Mouse (Mus musculus): ENCODE measurements around the gene Brox. TPM values are rescaled to one million over a fixed set of nuclear protein-coding genes. Genes with fewer than 3 reads are reported as not detected.
A peak's percentile ranks its signal among the peaks of the same experiment; 100 is the strongest.

Gene Brox
- polyA plus RNA-seq, 1 experiment from 2014 or later = 125 TPM

DNA sequence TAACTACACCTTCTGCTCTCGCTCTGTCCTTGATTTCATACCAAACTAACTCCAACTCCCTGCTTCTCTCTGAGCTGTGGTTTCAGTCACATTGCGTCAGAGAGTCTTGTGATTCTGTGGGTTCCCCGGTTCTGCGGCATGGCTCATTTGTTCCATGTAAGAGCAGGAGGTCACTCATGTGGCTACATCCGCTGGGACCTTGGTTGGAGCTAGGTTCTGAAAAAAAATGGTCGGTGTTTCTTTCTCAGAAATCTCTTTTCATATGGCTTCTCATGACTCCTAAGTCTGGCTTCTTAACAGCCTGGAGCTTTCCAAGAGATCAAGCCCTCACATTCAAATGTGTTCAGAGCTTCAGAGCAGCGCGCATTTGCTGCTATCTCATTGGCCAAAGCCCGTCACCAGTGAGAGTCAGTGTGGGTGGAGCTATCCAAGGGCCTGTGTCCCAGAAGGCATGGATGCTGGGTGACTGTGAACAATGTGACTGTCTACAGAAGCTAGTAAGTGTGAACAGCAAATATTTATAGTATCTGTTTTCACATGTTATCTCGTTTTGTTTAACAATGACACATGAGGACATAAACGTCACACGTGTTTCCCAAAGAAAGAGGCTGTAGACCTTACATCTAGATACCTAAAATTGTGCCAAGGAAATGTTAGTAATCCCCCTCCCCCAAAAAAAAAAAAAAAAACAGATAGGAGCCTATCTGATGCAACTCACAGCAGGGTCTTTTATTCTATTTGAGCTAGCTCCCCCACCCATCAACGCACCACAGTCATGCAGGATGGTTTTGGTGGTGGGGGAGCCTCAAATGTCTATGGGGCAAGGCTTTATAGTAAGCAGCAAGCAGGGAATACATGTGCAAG, 32.7 kb downstream of the Brox start:
- peak; percentile 17 for DNase-seq
- Histone ChIP-seq H3K36me3 (ENCODE audit: control insufficient read depth, insufficient read depth, low read length) (no peaks in the 10 kb centered on the region), H3K4me2 (ENCODE audit: low read length) (no peak overlapping the region), H3K4me3 (replicated peaks; ENCODE audit: low read depth, low read length) (no peak overlapping the region), H3K9me3 (ENCODE audit: control insufficient read depth, low read length) (no peaks in the 10 kb centered on the region), H3K4me1 (ENCODE audit: control insufficient read depth, insufficient read depth, low read length) (no peaks in the 10 kb centered on the region), H3K9ac (replicated peaks; ENCODE audit: low read length) (no peak overlapping the region), H3K27me3 (ENCODE audit: control insufficient read depth, insufficient read depth, low read length) (no peaks in the 10 kb centered on the region), H3K27ac (replicated peaks; ENCODE audit: low read depth, low read length) (no peak overlapping the region)
- ATAC-seq (ENCODE audit: low FRiP score, low TSS enrichment) = no peak
- WGBS = 81% methylated on average over 13 of the region's 13 CpGs

DNA sequence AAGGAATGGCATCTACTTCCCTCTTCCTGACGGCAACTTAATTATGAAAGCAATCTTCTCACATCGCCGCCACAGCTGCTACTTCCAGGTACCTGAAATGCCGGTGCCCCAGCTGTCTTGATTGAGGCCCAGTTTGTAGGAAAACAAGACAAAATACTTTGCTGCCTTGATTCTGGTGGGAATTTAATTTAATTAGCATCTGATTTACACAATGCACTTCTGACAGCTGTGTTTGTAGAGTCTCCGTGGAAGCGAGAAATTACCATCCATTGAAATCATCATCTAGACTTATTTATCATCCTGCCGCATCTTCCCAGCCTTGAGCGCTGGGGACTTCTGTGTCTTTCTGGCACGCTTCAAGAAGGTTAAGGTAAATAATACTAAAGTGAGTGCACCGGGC, 44.5 kb downstream of the Brox start:
- H3K36me3 ChIP-seq (ENCODE audit: control insufficient read depth, insufficient read depth, low read length) = no peaks in the 10 kb centered on the region
- H3K27ac ChIP-seq (replicated peaks; ENCODE audit: low read depth, low read length) = peak overlapping the region; percentile 64
- H3K9me3 ChIP-seq (ENCODE audit: control insufficient read depth, low read length) = no peaks in the 10 kb centered on the region
- no peaks in the 10 kb centered on the region for H3K27me3 ChIP-seq (ENCODE audit: control insufficient read depth, insufficient read depth, low read length)
- no peak overlapping the region for H3K4me2 ChIP-seq (ENCODE audit: low read length)
- no peak overlapping the region for H3K4me3 ChIP-seq (replicated peaks; ENCODE audit: low read depth, low read length)
- ATAC-seq (ENCODE audit: low FRiP score, low TSS enrichment) = no peak
- H3K9ac ChIP-seq (replicated peaks; ENCODE audit: low read length) = no peak overlapping the region
- no peaks in the 10 kb centered on the region for H3K4me1 ChIP-seq (ENCODE audit: control insufficient read depth, insufficient read depth, low read length)
- WGBS = 44% methylated on average over 10 of the region's 10 CpGs
- DNase-seq = peak; percentile 52

- H3K4me2 ChIP-seq (ENCODE audit: low read length) = no peak overlapping the region
- no peak overlapping the region for H3K4me3 ChIP-seq (replicated peaks; ENCODE audit: low read depth, low read length)
- no peaks in the 10 kb centered on the region for H3K36me3 ChIP-seq (ENCODE audit: control insufficient read depth, insufficient read depth, low read length)
- ATAC-seq (ENCODE audit: low FRiP score, low TSS enrichment) (no peak), DNase-seq (no peak)
- no peaks in the 10 kb centered on the region for H3K27me3 ChIP-seq (ENCODE audit: control insufficient read depth, insufficient read depth, low read length)
- H3K9ac ChIP-seq (replicated peaks; ENCODE audit: low read length) = no peak overlapping the region
- WGBS = 81% methylated on average over 2 of the region's 2 CpGs
- H3K27ac ChIP-seq (replicated peaks; ENCODE audit: low read depth, low read length) = no peak overlapping the region
- H3K9me3 ChIP-seq (ENCODE audit: control insufficient read depth, low read length) = no peaks in the 10 kb centered on the region
- H3K4me1 ChIP-seq (ENCODE audit: control insufficient read depth, insufficient read depth, low read length) = no peaks in the 10 kb centered on the region
Measured at GRCm38 (mm10) chr1:183251818-183252217, 45.3 kb downstream of the Brox start.

DNA sequence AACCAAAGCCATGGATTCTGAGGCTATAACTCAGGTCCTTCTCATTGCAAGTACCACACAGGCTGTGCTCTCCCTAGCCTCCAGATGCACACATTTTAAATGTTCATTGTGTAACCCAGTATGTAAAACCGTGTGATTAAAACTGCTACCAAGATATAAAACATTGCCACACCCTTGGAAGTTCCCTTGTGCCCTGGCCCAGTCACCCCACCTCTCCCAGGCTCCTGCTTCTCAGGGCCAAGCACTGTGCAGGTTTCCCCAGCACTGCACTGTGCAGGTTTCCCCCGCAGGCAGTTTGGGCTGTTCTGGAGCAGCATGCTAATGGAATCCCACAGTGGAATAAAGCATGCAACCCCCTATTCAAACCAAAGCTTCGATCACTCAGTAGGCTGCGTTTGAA, 46.5 kb downstream of the Brox start:
- no peaks in the 10 kb centered on the region for H3K4me1 ChIP-seq (ENCODE audit: control insufficient read depth, insufficient read depth, low read length)
- H3K9ac ChIP-seq (replicated peaks; ENCODE audit: low read length) = no peak overlapping the region
- no peaks in the 10 kb centered on the region for H3K36me3 ChIP-seq (ENCODE audit: control insufficient read depth, insufficient read depth, low read length)
- no peak overlapping the region for H3K27ac ChIP-seq (replicated peaks; ENCODE audit: low read depth, low read length)
- H3K27me3 ChIP-seq (ENCODE audit: control insufficient read depth, insufficient read depth, low read length) = no peaks in the 10 kb centered on the region
- WGBS = 63% methylated on average over 4 of the region's 4 CpGs
- DNase-seq (no peak), ATAC-seq (ENCODE audit: low FRiP score, low TSS enrichment) (no peak)
- no peaks in the 10 kb centered on the region for H3K9me3 ChIP-seq (ENCODE audit: control insufficient read depth, low read length)
- no peak overlapping the region for H3K4me2 ChIP-seq (ENCODE audit: low read length)
- H3K4me3 ChIP-seq (replicated peaks; ENCODE audit: low read depth, low read length) = no peak overlapping the region

GRCm38 (mm10) chr1:183248144-183248543, 48.9 kb downstream of the Brox start:
- Histone ChIP-seq H3K27me3 (ENCODE audit: control insufficient read depth, insufficient read depth, low read length) (no peaks in the 10 kb centered on the region), H3K4me2 (ENCODE audit: low read length) (no peak overlapping the region), H3K4me3 (replicated peaks; ENCODE audit: low read depth, low read length) (no peak overlapping the region), H3K27ac (replicated peaks; ENCODE audit: low read depth, low read length) (no peak overlapping the region), H3K9me3 (ENCODE audit: control insufficient read depth, low read length) (no peaks in the 10 kb centered on the region), H3K4me1 (ENCODE audit: control insufficient read depth, insufficient read depth, low read length) (no peaks in the 10 kb centered on the region), H3K36me3 (ENCODE audit: control insufficient read depth, insufficient read depth, low read length) (no peaks in the 10 kb centered on the region), H3K9ac (replicated peaks; ENCODE audit: low read length) (no peak overlapping the region)
- WGBS = 34% methylated on average over 1 of the region's 1 CpGs
- ATAC-seq (ENCODE audit: low FRiP score, low TSS enrichment) = no peak
- peak; percentile 67 for DNase-seq

DNA sequence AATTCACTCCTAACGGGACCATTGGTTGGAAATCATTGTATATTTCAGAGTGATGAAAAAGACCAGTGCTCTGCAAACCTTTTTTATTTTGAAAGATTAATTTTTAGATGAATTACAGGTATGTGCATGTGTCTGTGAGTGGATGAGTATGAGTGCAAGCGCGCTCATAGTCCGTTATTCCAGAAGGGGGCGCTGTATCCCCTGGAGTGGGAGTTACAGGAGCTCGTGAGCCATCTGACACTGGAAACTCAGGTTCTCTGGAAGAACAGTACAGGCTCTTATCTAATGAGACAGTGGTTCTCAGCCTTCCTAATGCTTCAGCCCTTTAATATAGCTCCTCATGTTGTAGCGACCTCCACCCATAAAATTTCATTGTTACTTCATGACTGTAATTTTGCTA, 53.8 kb downstream of the Brox start:
- DNase-seq (no peak), ATAC-seq (ENCODE audit: low FRiP score, low TSS enrichment) (no peak)
- H3K4me2 ChIP-seq (ENCODE audit: low read length) = no peak overlapping the region
- no peaks in the 10 kb centered on the region for H3K36me3 ChIP-seq (ENCODE audit: control insufficient read depth, insufficient read depth, low read length)
- no peak overlapping the region for H3K27ac ChIP-seq (replicated peaks; ENCODE audit: low read depth, low read length)
- H3K27me3 ChIP-seq (ENCODE audit: control insufficient read depth, insufficient read depth, low read length) = no peaks in the 10 kb centered on the region
- WGBS = 75% methylated on average over 7 of the region's 7 CpGs
- H3K4me3 ChIP-seq (replicated peaks; ENCODE audit: low read depth, low read length) = no peak overlapping the region
- no peak overlapping the region for H3K9ac ChIP-seq (replicated peaks; ENCODE audit: low read length)
- H3K4me1 ChIP-seq (ENCODE audit: control insufficient read depth, insufficient read depth, low read length) = no peaks in the 10 kb centered on the region
- no peaks in the 10 kb centered on the region for H3K9me3 ChIP-seq (ENCODE audit: control insufficient read depth, low read length)

GRCm38 (mm10) chr1:183237901-183238300, 59.2 kb downstream of the Brox start:
- no peak overlapping the region for H3K27ac ChIP-seq (replicated peaks; ENCODE audit: low read depth, low read length)

GRCm38 (mm10) chr1:183236460-183236859, 60.6 kb downstream of the Brox start:
- H3K27ac ChIP-seq (replicated peaks; ENCODE audit: low read depth, low read length) = no peak overlapping the region
- no peak overlapping the region for H3K4me2 ChIP-seq (ENCODE audit: low read length)
- DNase-seq = no peak
- no peak for ATAC-seq (ENCODE audit: low FRiP score, low TSS enrichment)
- no peaks in the 10 kb centered on the region for H3K4me1 ChIP-seq (ENCODE audit: control insufficient read depth, insufficient read depth, low read length)
- H3K4me3 ChIP-seq (replicated peaks; ENCODE audit: low read depth, low read length) = no peak overlapping the region
- no peaks in the 10 kb centered on the region for H3K27me3 ChIP-seq (ENCODE audit: control insufficient read depth, insufficient read depth, low read length)
- H3K9ac ChIP-seq (replicated peaks; ENCODE audit: low read length) = no peak overlapping the region
- 87% methylated on average over 5 of the region's 5 CpGs for WGBS
- H3K36me3 ChIP-seq (ENCODE audit: control insufficient read depth, insufficient read depth, low read length) = no peaks in the 10 kb centered on the region
- no peaks in the 10 kb centered on the region for H3K9me3 ChIP-seq (ENCODE audit: control insufficient read depth, low read length)

More at GRCm38 (mm10) chr1:183237901-183238300, 59.2 kb downstream of the Brox start:
- Histone ChIP-seq H3K9me3 (ENCODE audit: control insufficient read depth, low read length) (no peaks in the 10 kb centered on the region), H3K4me3 (replicated peaks; ENCODE audit: low read depth, low read length) (no peak overlapping the region), H3K27me3 (ENCODE audit: control insufficient read depth, insufficient read depth, low read length) (no peaks in the 10 kb centered on the region), H3K36me3 (ENCODE audit: control insufficient read depth, insufficient read depth, low read length) (no peaks in the 10 kb centered on the region), H3K4me1 (ENCODE audit: control insufficient read depth, insufficient read depth, low read length) (no peaks in the 10 kb centered on the region), H3K4me2 (ENCODE audit: low read length) (no peak overlapping the region), H3K9ac (replicated peaks; ENCODE audit: low read length) (no peak overlapping the region)
- DNase-seq = peak; percentile 83
- 19% methylated on average over 2 of the region's 2 CpGs for WGBS
- no peak for ATAC-seq (ENCODE audit: low FRiP score, low TSS enrichment)

DNA sequence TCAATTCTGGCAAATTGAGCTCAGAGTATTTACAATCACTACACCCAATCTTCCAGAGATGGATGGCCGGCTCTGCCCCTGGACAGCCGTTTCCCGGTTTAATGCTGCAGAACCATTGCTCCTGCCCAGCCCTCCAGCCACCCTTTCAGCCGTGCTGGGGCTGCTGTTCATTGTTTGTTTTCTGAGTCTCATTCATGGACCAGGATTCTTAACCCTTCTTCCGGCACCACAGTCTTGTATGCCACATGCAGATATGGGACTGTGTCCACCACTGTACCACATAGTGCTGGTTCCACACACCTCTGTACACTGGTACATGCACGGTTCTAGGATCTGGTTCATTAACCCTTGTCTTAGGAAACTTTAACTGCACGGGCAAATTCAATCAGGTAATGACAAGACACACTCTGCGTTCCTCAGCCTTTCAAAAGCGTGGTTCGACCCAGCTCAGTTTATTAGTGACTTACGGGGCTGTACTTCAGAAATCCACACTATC, 63.3 kb downstream of the Brox start:
- Histone ChIP-seq H3K27ac (replicated peaks; ENCODE audit: low read depth, low read length) (no peak overlapping the region), H3K27me3 (ENCODE audit: control insufficient read depth, insufficient read depth, low read length) (no peaks in the 10 kb centered on the region), H3K36me3 (ENCODE audit: control insufficient read depth, insufficient read depth, low read length) (no peaks in the 10 kb centered on the region), H3K4me1 (ENCODE audit: control insufficient read depth, insufficient read depth, low read length) (no peaks in the 10 kb centered on the region), H3K9me3 (ENCODE audit: control insufficient read depth, low read length) (no peaks in the 10 kb centered on the region), H3K9ac (replicated peaks; ENCODE audit: low read length) (no peak overlapping the region), H3K4me3 (replicated peaks; ENCODE audit: low read depth, low read length) (no peak overlapping the region), H3K4me2 (ENCODE audit: low read length) (no peak overlapping the region)
- WGBS = 78% methylated on average over 11 of the region's 11 CpGs
- DNase-seq (no peak), ATAC-seq (ENCODE audit: low FRiP score, low TSS enrichment) (no peak)
